Mouse (Mus musculus): Measurements from ENCODE around the gene Pbxip1.

Gene Pbxip1

DNA sequence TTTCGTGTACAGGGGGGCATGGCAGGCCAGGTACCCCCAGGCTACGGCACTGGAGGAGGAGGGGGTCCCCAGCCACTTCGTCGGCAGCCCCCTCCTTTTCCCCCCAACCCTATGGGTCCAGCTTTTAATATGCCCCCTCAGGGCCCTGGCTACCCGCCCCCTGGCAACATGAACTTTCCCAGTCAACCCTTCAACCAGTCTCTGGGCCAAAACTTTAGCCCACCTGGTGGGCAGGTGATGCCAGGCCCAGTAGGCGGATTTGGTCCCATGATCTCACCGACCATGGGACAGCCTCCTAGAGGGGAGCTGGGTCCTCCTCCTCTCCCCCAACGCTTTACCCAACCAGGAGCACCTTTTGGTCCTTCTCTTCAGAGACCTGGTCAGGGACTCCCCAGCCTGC lies 3.9 kb upstream of the Pbxip1 start:
- no peak for DNase-seq (ENCODE audit: low spot score)

GRCm38 (mm10) chr3:89434532-89434931 lies 2.0 kb upstream of the Pbxip1 start:
- no peak for DNase-seq (ENCODE audit: low spot score)

GRCm38 (mm10) chr3:89435041-89435440 lies 1.5 kb upstream of the Pbxip1 start:
- DNase-seq (ENCODE audit: low spot score): no peak

DNA sequence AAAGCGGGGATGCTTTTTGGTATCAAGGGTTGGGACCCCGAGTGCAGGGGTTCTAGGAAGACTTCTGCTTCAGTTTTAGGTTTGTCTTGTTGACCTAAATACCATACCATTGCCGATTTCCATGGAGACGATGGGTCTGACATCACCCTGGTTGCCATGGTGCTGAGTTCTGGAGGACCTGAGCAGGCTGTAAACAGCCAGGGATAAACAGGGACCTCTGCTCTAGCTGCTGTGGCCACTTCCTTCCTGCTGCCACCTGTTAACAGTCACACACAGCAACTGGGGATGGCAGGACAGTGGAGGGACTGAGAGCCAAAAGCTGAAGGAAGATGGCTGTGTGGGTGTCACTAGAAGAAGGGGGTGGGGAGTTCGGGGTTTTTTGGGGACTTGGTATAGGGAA lies 763 bp downstream of the Pbxip1 start:
- no peak for DNase-seq (ENCODE audit: low spot score)

GRCm38 (mm10) chr3:89440691-89441090 lies 4.2 kb downstream of the Pbxip1 start:
- DNase-seq (ENCODE audit: low spot score): no peak

DNA sequence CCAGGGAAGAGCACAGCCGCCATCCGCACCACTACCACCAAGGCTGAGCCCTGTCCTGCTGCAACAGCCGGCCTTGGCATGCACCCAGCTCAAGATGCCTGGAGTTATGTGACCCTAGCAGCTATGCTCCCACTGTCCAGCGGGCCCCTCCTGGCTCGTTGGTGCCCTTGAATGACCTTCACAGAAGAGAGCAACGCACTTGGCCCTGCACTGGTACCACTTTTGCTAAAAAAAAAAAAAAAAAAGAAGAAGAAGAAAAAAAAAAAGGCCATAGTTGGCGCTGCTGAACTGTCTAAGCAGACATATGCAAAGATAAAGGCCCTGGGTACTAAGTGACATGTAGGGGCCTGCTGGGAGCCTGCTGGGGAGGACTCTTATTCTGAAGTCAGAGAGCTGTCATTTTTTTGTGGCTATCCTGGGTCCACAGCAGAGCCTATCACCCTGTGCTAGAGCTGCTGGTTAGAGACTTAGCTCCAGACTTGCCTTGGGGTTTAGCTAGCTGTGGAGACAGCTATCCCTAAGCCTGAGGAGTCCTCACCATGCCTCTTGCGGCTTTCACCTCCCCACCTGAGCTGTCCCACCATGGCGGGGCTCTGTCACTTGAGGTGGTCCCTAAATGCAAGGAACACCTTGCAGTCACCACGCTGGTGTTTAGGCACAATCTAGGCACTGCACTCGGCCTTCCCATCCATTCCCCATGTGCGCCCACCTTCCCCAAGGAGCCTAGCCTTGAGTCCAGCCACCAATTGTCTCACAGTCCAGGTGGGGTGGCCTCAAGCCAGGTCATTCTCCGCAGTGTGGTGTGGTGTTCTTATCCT lies 12.4 kb downstream of the Pbxip1 start:
- DNase-seq (ENCODE audit: low spot score): no peak

DNA sequence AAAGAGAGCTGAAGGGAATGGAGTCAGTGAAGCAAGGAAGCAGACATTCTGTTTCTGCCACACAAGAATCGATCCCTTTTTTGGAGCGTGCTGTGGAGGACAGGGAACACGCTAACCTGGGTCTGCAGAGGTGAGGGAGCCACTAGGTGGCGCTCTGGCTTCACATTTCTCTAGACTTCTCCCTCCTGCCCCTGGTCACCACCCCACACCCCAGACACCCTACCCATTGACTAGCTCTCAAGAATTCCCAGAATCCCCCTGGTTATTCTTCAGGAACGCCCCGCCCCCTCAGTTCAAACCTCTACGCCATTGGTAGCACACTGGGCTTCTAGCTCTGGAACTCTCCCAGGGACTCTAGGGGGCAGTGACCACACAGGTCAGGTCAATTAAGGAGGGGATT lies 13.0 kb downstream of the Pbxip1 start:
- peak; percentile 73 for DNase-seq (ENCODE audit: low spot score)

DNA sequence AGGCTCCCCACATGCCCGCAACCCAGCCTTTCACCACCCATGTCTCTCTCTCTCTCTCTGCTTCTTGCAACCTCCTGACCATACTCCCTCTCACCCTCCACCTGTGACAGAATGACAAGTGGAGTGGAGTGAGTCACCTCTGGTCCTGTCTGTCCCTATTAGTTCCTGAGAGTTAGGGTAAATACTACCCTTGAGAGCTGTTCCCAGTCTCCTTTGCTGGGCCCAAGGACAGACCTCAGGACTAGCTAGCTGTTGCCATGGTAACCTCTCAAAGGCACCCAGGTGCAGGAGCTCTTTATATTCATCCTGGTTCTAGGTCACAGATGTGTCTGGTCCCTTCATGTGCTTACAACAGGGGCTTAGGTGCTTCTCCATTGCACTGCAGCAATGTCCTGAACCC lies 15.4 kb downstream of the Pbxip1 start:
- no peak for DNase-seq (ENCODE audit: low spot score)

DNA sequence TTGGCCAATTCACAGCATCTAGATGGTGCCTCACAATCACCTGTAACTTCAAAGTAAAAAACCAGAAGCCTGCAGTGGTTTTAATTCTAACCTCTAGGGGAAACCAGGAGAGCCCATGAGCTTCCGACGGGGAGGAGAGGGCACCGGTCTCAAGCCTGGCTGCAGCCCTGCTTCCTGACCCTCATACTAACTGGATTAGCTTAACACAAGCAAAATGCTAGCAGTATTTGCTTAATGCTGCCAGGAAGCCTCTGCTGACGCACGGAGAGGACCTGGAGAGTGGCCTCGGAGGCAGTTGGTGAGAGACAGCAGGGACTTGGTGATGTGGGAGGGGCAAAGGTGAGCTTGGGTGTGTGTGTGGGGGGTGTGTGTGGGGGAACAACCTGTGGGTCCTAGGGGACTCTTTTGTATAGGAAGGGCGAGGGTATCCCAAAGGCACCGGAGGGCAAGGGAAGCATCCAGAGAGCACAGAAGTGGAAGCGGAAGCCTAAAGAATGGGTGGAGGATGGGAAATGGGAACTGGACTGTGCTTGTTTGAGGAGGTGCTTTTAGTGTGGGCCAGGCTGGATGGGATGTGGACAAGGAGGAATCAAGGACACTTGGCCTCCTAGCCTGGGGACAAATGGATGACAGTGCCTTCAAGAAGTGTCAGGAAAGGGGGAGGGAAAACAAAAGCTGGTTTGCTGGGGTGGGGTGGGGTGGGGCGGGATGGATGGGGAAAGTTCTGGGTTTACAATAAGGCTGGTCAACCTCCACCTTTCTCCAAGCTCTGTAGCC lies 18.1 kb downstream of the Pbxip1 start, which contains the start of gene Pmvk:
Gene Pmvk (plus strand): TSS at position 141 of the 777 bp plus-strand sequence.
- no peak for DNase-seq (ENCODE audit: low spot score)

DNA sequence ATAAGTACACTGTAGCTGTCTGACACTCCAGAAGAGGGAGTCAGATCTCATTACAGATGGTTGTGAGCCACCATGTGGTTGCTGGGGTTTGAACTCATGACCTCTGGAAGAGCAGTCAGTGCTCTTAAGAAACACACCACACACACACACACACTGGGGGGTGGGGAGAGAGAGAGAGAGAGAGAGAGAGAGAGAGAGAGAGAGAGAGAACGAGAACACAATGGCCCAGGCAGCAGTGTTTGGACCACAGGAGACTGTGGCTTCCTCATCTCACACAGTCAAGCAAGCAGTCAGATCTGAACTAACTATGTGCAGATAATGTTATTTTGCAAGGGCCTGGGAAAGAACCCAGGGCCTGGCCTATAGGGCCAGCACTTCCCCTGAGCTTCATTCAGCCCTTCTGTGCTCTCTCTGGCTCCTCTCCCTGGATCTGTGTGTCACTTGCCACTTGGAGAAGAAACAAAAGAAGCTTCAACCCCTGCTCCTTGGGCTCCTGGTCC lies 19.3 kb downstream of the Pbxip1 start:
- DNase-seq (ENCODE audit: low spot score): no peak

DNA sequence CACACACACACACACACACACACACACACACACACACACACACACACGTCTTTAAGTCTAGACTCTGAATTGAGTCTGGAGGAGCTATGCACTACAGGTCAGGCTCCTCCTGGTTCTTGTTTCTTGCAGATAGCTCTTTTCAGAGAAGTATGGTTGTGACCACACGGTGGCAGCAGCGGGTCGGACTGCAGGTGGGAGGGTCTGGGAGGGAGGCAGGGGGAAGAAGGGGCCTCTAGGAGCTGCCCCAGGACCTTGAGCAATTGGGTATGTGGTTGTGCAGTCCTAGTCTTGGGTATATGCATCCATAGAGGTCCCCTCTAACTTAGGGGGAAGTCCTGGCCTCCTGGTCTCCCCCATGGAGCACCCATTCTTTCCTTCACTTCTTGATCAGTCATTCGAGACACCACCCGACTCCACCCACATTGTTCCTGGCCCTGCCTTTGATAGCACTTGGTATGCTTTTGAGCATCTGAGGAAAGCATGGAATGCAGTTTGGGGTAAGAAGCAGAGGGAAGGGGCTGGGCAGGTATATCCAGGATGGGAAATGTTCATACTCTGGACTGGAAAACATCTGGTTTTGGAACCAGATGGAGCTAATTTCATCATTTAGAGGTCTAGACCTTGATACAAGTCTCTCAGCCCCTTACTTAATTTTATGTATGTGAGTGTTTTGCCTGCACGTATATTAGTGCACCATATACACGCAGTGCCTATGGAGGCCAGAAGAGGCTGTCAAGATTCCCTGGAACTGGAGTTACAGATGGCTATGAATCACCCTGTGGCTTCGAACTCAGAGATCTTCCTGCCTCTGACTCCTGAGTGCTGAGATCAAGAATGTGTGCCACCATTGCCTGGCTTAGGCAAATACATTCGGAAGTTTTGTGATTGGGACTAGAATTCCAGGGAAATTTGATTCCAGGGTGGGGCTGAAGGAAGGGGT lies 20.5 kb downstream of the Pbxip1 start:
- DNase-seq (ENCODE audit: low spot score): no peak

- no peak for DNase-seq (ENCODE audit: low spot score)
Measured at GRCm38 (mm10) chr3:89458372-89458964, 22.0 kb downstream of the Pbxip1 start.

- peak; percentile 86 for DNase-seq (ENCODE audit: low spot score)
Measured at GRCm38 (mm10) chr3:89458965-89459807, 22.7 kb downstream of the Pbxip1 start.

- DNase-seq (ENCODE audit: low spot score): no peak
Measured at GRCm38 (mm10) chr3:89468268-89468667, 31.8 kb downstream of the Pbxip1 start.

DNA sequence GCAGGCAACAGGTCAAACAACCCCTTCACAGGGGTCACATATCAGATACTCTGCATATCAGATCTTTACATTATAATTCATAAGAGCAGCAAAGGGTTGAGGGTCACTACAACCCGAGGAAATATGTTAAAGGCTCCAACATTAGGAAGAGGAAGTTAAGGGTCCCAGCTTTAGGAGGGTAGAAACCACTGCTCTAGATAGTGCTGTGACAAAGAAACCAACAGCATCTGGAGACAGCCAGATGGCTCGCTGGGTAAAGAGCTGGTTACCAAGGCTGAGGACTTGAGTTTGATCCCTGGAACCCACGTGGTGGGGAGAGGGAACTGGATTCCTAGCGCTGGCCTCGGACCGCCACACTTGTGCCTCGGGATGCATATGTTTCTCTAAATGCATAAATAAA lies 35.8 kb downstream of the Pbxip1 start:
- no peak for DNase-seq (ENCODE audit: low spot score)

DNA sequence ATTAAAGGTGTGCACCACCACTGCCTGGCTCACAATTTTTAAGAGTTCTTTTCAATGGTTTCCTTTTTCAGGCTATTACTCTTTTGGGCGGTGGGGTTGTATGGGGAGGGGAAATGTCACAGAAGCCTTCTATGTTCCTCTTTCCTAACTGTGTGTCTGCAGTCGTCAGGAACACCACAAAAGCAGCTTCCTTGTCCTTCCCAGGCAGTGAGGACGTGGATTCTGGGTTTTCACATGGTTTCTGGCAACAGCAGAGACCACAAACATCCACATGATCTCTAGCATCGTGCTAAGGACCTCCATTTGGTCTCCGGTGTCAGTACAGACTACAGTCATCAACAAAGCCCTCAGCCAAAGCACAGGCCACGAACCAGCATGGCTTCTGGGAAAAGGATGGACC lies 37.3 kb downstream of the Pbxip1 start:
- DNase-seq (ENCODE audit: low spot score): no peak

DNA sequence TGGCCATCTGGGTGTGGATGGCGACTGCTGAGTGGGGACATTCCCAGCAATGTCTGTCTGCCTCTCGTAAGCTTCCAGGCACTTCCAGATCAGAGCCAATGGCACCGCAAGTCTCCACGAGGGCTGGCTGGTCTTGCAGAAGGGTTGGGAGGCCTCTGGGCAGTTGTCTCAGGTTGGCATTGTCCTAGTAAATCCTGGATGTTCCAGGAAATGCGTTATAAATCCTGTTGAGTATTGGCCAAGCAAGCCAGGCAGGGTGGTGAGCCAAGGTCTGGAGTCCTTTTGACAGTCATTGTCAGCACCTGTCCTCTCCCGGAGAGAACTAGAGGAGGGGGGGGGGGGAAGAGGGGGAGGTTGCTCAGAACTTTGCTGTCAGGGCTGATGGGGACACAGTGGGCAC lies 42.5 kb downstream of the Pbxip1 start:
- no peak for DNase-seq (ENCODE audit: low spot score)

DNA sequence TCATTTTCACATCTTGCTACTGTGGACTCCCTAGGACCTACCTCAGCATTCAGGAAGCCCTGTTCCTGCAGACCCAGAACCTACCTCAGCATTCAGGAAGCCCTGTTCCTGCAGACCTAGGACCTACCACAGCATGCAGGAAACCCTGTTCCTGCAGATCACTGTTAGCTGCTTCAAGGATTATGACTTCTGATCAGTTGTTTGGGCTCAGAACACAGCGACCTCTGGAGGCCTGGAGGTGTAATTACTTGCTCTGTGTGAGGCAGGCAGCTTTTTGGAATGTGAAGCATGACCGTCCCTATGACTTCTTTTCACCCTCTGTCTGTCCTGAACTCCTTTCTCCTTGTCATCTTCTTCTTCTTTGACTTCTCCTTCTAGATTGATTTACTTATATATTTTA lies 45.0 kb downstream of the Pbxip1 start:
- DNase-seq (ENCODE audit: low spot score): no peak

DNA sequence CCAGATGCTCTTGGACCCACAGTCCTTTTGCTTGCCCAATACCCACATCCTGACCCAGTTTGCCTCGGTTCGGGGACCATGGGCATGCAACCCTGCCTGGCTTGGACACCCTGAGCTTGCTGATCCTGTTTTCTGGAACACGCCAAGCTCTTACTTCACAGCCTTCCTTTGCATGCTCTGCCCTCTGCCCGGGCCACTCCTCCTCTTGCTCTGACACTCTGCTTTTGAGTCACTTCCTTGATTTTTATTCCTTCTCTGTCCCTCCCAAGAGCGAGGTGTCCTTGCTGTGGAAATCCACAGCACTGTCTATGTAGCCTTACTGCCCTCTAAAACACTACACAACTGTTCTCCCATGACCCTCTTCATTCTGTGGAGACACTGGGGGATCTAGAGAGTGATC lies 45.7 kb downstream of the Pbxip1 start:
- no peak for DNase-seq (ENCODE audit: low spot score)

DNA sequence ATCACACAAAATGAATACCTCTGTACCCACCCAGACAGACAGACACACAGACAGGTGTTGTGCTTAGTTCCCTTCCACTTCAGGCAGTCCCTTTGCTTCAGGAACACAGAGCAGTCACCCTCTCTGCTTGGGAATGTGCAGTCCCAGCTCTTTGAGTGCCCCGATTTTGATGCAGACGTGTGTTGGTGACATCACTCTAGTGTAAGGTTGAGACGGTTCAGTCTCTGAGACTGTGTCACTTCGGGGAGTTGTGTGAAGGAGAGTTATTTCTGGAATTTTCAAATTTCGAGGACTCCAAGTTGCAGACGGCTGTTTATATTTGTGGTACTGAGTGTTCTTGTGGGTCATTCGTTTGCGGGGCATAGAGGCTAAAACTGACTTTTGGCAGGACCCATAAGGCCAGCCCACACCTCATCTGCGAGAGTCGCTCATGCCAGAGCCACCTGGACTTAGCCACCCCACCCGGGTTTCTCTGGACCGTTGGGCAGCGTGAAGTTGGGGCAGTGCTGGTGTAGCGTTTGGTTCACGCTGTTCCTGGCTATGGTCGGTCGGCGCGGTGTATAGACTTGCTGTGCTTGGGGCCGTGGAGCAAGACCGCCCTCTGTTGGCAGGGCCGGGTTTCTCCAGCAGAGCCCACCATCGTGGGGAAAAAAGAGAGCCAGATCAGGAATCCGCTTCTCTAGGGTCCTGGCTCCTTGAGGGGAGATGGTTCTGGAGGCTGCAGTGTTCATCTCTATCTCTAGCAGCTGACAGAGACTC lies 48.4 kb downstream of the Pbxip1 start:
- peak; percentile 75 for DNase-seq (ENCODE audit: low spot score)

All from testis, postnatal 14 days (tissue).